Mouse (Mus musculus): ENCODE measurements around the gene Tspan9. TPM values are rescaled to one million over a fixed set of nuclear protein-coding genes. Genes with fewer than 3 reads are reported as not detected.

Tspan9 gene
- polyA plus RNA-seq, 1 experiment from 2014 or later: 19.6 TPM

GRCm38 (mm10) chr6:128021106-128021930 is 122.1 kb downstream of the Tspan9 start:
- H3K27ac ChIP-seq (ENCODE audit: low read depth): no peak overlapping the region
- no peak overlapping the region for H3K4me3 ChIP-seq (ENCODE audit: low read depth, low read length)
- no peak for DNase-seq
- TF ChIP-seq EP300 (IDR thresholded peaks at IDR 0.05; ENCODE audit: low read depth) (no peak), CTCF (IDR thresholded peaks at IDR 0.05; ENCODE audit: low read depth) (no peak)
- no peak for ATAC-seq
- no peaks in the 10 kb centered on the region for H3K9me3 ChIP-seq (ENCODE audit: low read length)
- no peaks in the 10 kb centered on the region for H3K27me3 ChIP-seq (ENCODE audit: insufficient read depth, low read length)
- no peaks in the 10 kb centered on the region for H3K4me1 ChIP-seq (ENCODE audit: insufficient read depth)
- no peak overlapping the region for H3K9ac ChIP-seq (replicated peaks)
- H3K36me3 ChIP-seq (replicated peaks; ENCODE audit: insufficient read depth, low read length): no peaks in the 10 kb centered on the region
- 59% methylated on average over 8 of the region's 10 CpGs for WGBS (ENCODE audit: insufficient replicate concordance)
- no peak overlapping the region for H3K4me2 ChIP-seq (ENCODE audit: low read depth, low read length)

- H3K9ac ChIP-seq (replicated peaks): no peak overlapping the region
- no peak overlapping the region for H3K27ac ChIP-seq (ENCODE audit: low read depth)
- TF ChIP-seq EP300 (IDR thresholded peaks at IDR 0.05; ENCODE audit: low read depth): no peak
- TF ChIP-seq CTCF (IDR thresholded peaks at IDR 0.05; ENCODE audit: low read depth): no peak
- DNase-seq: no peak
- no peaks in the 10 kb centered on the region for H3K36me3 ChIP-seq (replicated peaks; ENCODE audit: insufficient read depth, low read length)
- H3K4me3 ChIP-seq (ENCODE audit: low read depth, low read length): no peak overlapping the region
- H3K4me1 ChIP-seq (ENCODE audit: insufficient read depth): no peaks in the 10 kb centered on the region
- 73% methylated on average over 8 of the region's 8 CpGs for WGBS (ENCODE audit: insufficient replicate concordance)
- ATAC-seq: no peak
- no peak overlapping the region for H3K4me2 ChIP-seq (ENCODE audit: low read depth, low read length)
- H3K27me3 ChIP-seq (ENCODE audit: insufficient read depth, low read length): no peaks in the 10 kb centered on the region
- H3K9me3 ChIP-seq (ENCODE audit: low read length): no peaks in the 10 kb centered on the region
Observed at GRCm38 (mm10) chr6:128020521-128021057, 122.8 kb downstream of the Tspan9 start.

DNA sequence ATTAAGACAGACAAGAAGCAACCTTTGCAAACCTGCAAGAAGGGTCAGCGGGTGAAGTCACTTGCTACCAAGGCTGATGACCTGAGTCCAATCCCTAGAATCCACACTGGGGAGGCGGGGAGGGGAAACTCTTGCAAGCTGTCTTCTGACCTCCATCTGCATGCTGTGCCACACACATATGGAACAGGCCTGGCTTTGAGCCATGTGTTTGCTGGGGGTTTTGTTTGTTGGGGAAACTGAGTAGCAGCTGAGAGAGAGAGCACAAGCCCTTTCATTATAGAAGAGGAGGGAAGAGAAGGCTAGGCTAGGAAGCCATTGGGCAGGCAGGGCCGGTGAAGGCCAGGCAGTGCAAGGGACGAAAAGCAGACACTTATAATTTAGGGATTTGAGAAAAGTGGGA is 123.3 kb downstream of the Tspan9 start:
- Histone ChIP-seq H3K4me3 (ENCODE audit: low read depth, low read length) (no peak overlapping the region), H3K4me2 (ENCODE audit: low read depth, low read length) (no peak overlapping the region), H3K36me3 (replicated peaks; ENCODE audit: insufficient read depth, low read length) (no peaks in the 10 kb centered on the region), H3K27me3 (ENCODE audit: insufficient read depth, low read length) (no peaks in the 10 kb centered on the region), H3K9ac (replicated peaks) (no peak overlapping the region), H3K4me1 (ENCODE audit: insufficient read depth) (no peaks in the 10 kb centered on the region), H3K9me3 (ENCODE audit: low read length) (no peaks in the 10 kb centered on the region), H3K27ac (ENCODE audit: low read depth) (no peak overlapping the region)
- TF ChIP-seq EP300 (IDR thresholded peaks at IDR 0.05; ENCODE audit: low read depth): no peak
- no peak for TF ChIP-seq CTCF (IDR thresholded peaks at IDR 0.05; ENCODE audit: low read depth)
- no peak for ATAC-seq
- 80% methylated on average over 4 of the region's 4 CpGs for WGBS (ENCODE audit: insufficient replicate concordance)
- DNase-seq: no peak

- TF ChIP-seq EP300 (IDR thresholded peaks at IDR 0.05; ENCODE audit: low read depth) (no peak), CTCF (IDR thresholded peaks at IDR 0.05; ENCODE audit: low read depth) (no peak)
- H3K4me2 ChIP-seq (ENCODE audit: low read depth, low read length): no peak overlapping the region
Observed at GRCm38 (mm10) chr6:128019119-128019518, 124.3 kb downstream of the Tspan9 start.

DNA sequence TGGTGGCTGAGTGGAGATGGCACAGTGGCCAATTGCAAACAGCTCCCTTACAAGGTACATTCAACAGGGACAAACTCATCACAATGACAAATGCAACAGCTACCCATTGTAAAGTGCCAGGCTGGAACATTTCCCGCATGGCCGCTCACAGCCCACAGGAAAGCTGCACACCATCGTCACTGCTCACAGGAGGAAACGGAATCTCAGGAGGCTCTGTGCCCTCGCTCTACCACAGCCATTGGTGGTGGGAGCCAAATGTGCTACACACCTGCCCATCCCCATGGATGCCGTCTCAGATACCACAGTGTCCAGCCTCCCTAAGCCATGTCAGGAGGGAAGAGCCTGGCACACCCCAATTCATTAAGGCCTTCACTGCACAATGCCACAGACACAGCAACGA is 128.1 kb downstream of the Tspan9 start:
- 82% methylated on average over 7 of the region's 7 CpGs for whole genome bisulfite sequencing (ENCODE audit: insufficient replicate concordance)
- Histone ChIP-seq H3K36me3 (replicated peaks; ENCODE audit: insufficient read depth, low read length) (no peaks in the 10 kb centered on the region), H3K4me3 (ENCODE audit: low read depth, low read length) (no peak overlapping the region), H3K27me3 (ENCODE audit: insufficient read depth, low read length) (no peaks in the 10 kb centered on the region), H3K27ac (ENCODE audit: low read depth) (no peak overlapping the region), H3K9ac (replicated peaks) (no peak overlapping the region), H3K9me3 (ENCODE audit: low read length) (no peaks in the 10 kb centered on the region), H3K4me2 (ENCODE audit: low read depth, low read length) (no peak overlapping the region), H3K4me1 (ENCODE audit: insufficient read depth) (no peaks in the 10 kb centered on the region)
- DNase-seq (no peak), ATAC-seq (no peak)
- TF ChIP-seq CTCF (IDR thresholded peaks at IDR 0.05; ENCODE audit: low read depth): no peak
- no peak for TF ChIP-seq EP300 (IDR thresholded peaks at IDR 0.05; ENCODE audit: low read depth)

More at GRCm38 (mm10) chr6:128019119-128019518, 124.3 kb downstream of the Tspan9 start:
- H3K4me3 ChIP-seq (ENCODE audit: low read depth, low read length): no peak overlapping the region
- H3K36me3 ChIP-seq (replicated peaks; ENCODE audit: insufficient read depth, low read length): no peaks in the 10 kb centered on the region
- no peaks in the 10 kb centered on the region for H3K9me3 ChIP-seq (ENCODE audit: low read length)
- DNase-seq (no peak), ATAC-seq (no peak)
- H3K9ac ChIP-seq (replicated peaks): no peak overlapping the region
- H3K27ac ChIP-seq (ENCODE audit: low read depth): no peak overlapping the region
- no peaks in the 10 kb centered on the region for H3K4me1 ChIP-seq (ENCODE audit: insufficient read depth)
- WGBS (ENCODE audit: insufficient replicate concordance): 84% methylated on average over 7 of the region's 7 CpGs
- H3K27me3 ChIP-seq (ENCODE audit: insufficient read depth, low read length): no peaks in the 10 kb centered on the region

DNA sequence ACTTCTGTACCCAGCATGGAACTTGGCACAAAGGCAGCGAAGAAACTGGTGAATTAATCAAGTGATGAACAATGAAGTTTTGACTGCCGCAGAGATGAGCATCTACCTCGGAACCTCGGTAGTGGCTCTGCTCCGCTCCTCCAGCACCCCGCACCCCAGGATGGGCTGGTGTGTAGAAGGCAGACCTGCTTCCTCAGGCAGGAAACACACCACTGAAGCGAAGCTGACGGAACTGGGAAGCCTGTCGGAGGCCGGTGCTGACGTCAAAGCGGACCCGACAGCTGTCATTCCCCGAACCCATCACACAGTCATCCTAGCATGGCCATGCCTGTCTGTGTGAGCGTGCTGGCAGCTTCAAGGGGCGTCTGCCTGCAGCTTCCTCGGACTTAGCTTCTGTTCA is 131.6 kb downstream of the Tspan9 start:
- H3K36me3 ChIP-seq (replicated peaks; ENCODE audit: insufficient read depth, low read length): no peaks in the 10 kb centered on the region
- 74% methylated on average over 17 of the region's 17 CpGs for WGBS (ENCODE audit: insufficient replicate concordance)
- DNase-seq (no peak), ATAC-seq (no peak)
- no peak overlapping the region for H3K4me2 ChIP-seq (ENCODE audit: low read depth, low read length)
- H3K9me3 ChIP-seq (ENCODE audit: low read length): no peaks in the 10 kb centered on the region
- no peak overlapping the region for H3K4me3 ChIP-seq (ENCODE audit: low read depth, low read length)
- no peaks in the 10 kb centered on the region; the same call in 1 of the 2 replicates for H3K4me1 ChIP-seq (ENCODE audit: insufficient read depth)
- H3K9ac ChIP-seq (replicated peaks): no peak overlapping the region
- no peaks in the 10 kb centered on the region for H3K27me3 ChIP-seq (ENCODE audit: insufficient read depth, low read length)
- TF ChIP-seq CTCF (IDR thresholded peaks at IDR 0.05; ENCODE audit: low read depth) (no peak), EP300 (IDR thresholded peaks at IDR 0.05; ENCODE audit: low read depth) (no peak)
- H3K27ac ChIP-seq (ENCODE audit: low read depth): no peak overlapping the region

Measured in liver, postnatal 0 days (tissue).